Mouse (Mus musculus): ENCODE results near the gene Catsperg1. TPM values are rescaled to one million over a fixed set of nuclear protein-coding genes. Genes with fewer than 3 reads are reported as not detected.

Catsperg1 gene
- polyA plus RNA-seq (2012; rRNA removed) = 222 and 254 TPM in 2 replicates

DNA sequence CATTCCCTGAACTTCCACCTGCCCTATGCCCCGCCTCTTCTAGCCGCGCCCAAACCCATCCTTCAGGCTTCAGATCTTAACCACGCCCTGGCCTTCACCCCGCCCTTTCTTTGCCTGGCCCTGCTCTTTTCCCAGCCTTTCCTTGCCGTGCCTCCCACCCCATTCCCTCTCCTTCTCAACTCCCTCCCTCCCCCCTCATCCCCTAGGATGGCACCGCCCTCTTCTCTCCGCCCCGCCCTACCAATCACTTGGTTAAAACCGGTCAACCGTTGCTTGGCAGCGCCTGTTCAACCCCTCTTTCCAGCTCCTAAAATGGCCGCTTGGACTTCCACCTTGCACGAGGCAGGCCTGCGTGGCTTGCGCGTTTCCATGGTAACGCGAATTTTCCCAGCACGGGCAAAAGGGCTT, at the start of gene Catsperg1:
Catsperg1 (minus strand) TSS at position 361 of the 408 bp plus-strand sequence.
- no peak; the same call in 1 of the 2 replicates for TF ChIP-seq POLR2A (IDR thresholded peaks at IDR 0.05; ENCODE audit: control insufficient read depth, low read depth, low read length)
- TF ChIP-seq CTCF (IDR thresholded peaks at IDR 0.05; ENCODE audit: control insufficient read depth, insufficient read depth, insufficient replicate concordance, low read depth, low read length) = no peak
- peaks cover 17% of the 10 kb centered on the region for H3K4me1 ChIP-seq (ENCODE audit: control insufficient read depth, insufficient read depth, low read length)
- H3K36me3 ChIP-seq (ENCODE audit: control insufficient read depth, insufficient read depth, low read length) = no peaks in the 10 kb centered on the region
- H3K27ac ChIP-seq (ENCODE audit: control insufficient read depth, insufficient read depth, low read depth, low read length) = peak within 1 kb of the TSS; percentile 96
- peak within 1 kb of the TSS; percentile 93 for H3K4me3 ChIP-seq (ENCODE audit: control insufficient read depth, low read depth, low read length)
- no peaks in the 10 kb centered on the region for H3K27me3 ChIP-seq (ENCODE audit: control insufficient read depth, insufficient read depth, low read length)

DNA sequence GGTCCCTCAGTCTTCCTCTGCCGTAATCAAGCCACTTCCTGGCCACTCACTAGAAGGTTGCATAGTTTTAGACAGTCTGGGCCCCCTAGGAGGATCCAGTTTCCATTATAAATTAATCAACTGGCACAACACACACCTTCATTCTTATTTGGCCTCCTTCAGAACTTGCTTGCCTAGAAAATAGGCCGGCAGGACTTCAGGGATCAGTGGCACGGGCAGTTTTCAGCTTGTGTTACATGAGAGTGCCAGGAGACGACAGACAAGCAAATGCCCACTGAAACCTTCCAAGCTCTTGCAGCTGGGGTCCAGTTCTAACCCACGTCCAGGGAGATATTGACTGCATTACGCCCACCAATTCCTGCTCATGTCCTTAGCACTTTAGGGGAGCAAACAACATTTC, 48.3 kb upstream of the Catsperg1 start:
- Histone ChIP-seq H3K36me3 (ENCODE audit: control insufficient read depth, insufficient read depth, low read length) (peaks cover 2% of the 10 kb centered on the region; the same call in 1 of the 2 replicates), H3K27ac (ENCODE audit: control insufficient read depth, insufficient read depth, low read depth, low read length) (no peak overlapping the region), H3K27me3 (ENCODE audit: control insufficient read depth, insufficient read depth, low read length) (no peaks in the 10 kb centered on the region), H3K4me1 (ENCODE audit: control insufficient read depth, insufficient read depth, low read length) (no peaks in the 10 kb centered on the region), H3K4me3 (ENCODE audit: control insufficient read depth, low read depth, low read length) (no peak overlapping the region)
- TF ChIP-seq POLR2A (IDR thresholded peaks at IDR 0.05; ENCODE audit: control insufficient read depth, low read depth, low read length) (no peak), CTCF (IDR thresholded peaks at IDR 0.05; ENCODE audit: control insufficient read depth, insufficient read depth, insufficient replicate concordance, low read depth, low read length) (no peak)

- H3K4me3 ChIP-seq (ENCODE audit: control insufficient read depth, low read depth, low read length) = no peak overlapping the region
- no peaks in the 10 kb centered on the region for H3K27me3 ChIP-seq (ENCODE audit: control insufficient read depth, insufficient read depth, low read length)
- H3K4me1 ChIP-seq (ENCODE audit: control insufficient read depth, insufficient read depth, low read length) = no peaks in the 10 kb centered on the region
- no peak overlapping the region for H3K27ac ChIP-seq (ENCODE audit: control insufficient read depth, insufficient read depth, low read depth, low read length)
- no peak for TF ChIP-seq POLR2A (IDR thresholded peaks at IDR 0.05; ENCODE audit: control insufficient read depth, low read depth, low read length)
- TF ChIP-seq CTCF (IDR thresholded peaks at IDR 0.05; ENCODE audit: control insufficient read depth, insufficient read depth, insufficient replicate concordance, low read depth, low read length) = no peak
- peaks cover 2% of the 10 kb centered on the region; the same call in 1 of the 2 replicates for H3K36me3 ChIP-seq (ENCODE audit: control insufficient read depth, insufficient read depth, low read length)
Measured at GRCm38 (mm10) chr7:29259781-29260730, 46.2 kb upstream of the Catsperg1 start.

- Histone ChIP-seq H3K4me3 (ENCODE audit: control insufficient read depth, low read depth, low read length) (no peak overlapping the region), H3K36me3 (ENCODE audit: control insufficient read depth, insufficient read depth, low read length) (peaks cover 2% of the 10 kb centered on the region; the same call in 1 of the 2 replicates), H3K27me3 (ENCODE audit: control insufficient read depth, insufficient read depth, low read length) (no peaks in the 10 kb centered on the region), H3K4me1 (ENCODE audit: control insufficient read depth, insufficient read depth, low read length) (no peaks in the 10 kb centered on the region), H3K27ac (ENCODE audit: control insufficient read depth, insufficient read depth, low read depth, low read length) (no peak overlapping the region)
- TF ChIP-seq POLR2A (IDR thresholded peaks at IDR 0.05; ENCODE audit: control insufficient read depth, low read depth, low read length) = no peak
- no peak for TF ChIP-seq CTCF (IDR thresholded peaks at IDR 0.05; ENCODE audit: control insufficient read depth, insufficient read depth, insufficient replicate concordance, low read depth, low read length)
Measured at GRCm38 (mm10) chr7:29257368-29257767, 43.5 kb upstream of the Catsperg1 start.

DNA sequence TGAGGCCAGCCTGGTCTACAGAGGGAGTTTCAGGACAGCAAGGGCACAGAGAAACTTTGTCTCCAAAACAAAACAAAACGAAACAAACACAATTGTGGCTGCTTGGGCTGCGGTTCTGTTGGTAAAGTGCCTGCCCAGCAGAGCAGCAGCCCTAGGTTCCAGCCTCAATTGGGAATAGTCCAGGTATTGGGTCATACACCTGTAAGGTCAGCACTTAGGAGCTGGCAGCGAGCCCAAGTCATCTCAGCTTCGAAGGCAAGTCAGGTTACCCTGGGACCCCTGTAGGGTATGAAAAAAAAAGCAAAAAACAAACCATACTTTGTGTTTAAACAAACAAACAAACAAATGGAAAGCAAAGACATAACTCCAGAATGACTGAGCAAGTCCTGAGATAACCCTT, 42.0 kb upstream of the Catsperg1 start:
- TF ChIP-seq CTCF (IDR thresholded peaks at IDR 0.05; ENCODE audit: control insufficient read depth, insufficient read depth, insufficient replicate concordance, low read depth, low read length) (no peak), POLR2A (IDR thresholded peaks at IDR 0.05; ENCODE audit: control insufficient read depth, low read depth, low read length) (no peak)
- peaks cover 2% of the 10 kb centered on the region; the same call in 1 of the 2 replicates for H3K36me3 ChIP-seq (ENCODE audit: control insufficient read depth, insufficient read depth, low read length)
- H3K27ac ChIP-seq (ENCODE audit: control insufficient read depth, insufficient read depth, low read depth, low read length) = no peak overlapping the region
- H3K27me3 ChIP-seq (ENCODE audit: control insufficient read depth, insufficient read depth, low read length) = no peaks in the 10 kb centered on the region
- H3K4me1 ChIP-seq (ENCODE audit: control insufficient read depth, insufficient read depth, low read length) = no peaks in the 10 kb centered on the region
- H3K4me3 ChIP-seq (ENCODE audit: control insufficient read depth, low read depth, low read length) = no peak overlapping the region

- no peak for TF ChIP-seq POLR2A (IDR thresholded peaks at IDR 0.05; ENCODE audit: control insufficient read depth, low read depth, low read length)
- TF ChIP-seq CTCF (IDR thresholded peaks at IDR 0.05; ENCODE audit: control insufficient read depth, insufficient read depth, insufficient replicate concordance, low read depth, low read length) = no peak
- Histone ChIP-seq H3K4me1 (ENCODE audit: control insufficient read depth, insufficient read depth, low read length) (no peaks in the 10 kb centered on the region; the same call in 1 of the 2 replicates), H3K4me3 (ENCODE audit: control insufficient read depth, low read depth, low read length) (no peak overlapping the region), H3K36me3 (ENCODE audit: control insufficient read depth, insufficient read depth, low read length) (peaks cover 2% of the 10 kb centered on the region; the same call in 1 of the 2 replicates), H3K27ac (ENCODE audit: control insufficient read depth, insufficient read depth, low read depth, low read length) (no peak overlapping the region), H3K27me3 (ENCODE audit: control insufficient read depth, insufficient read depth, low read length) (no peaks in the 10 kb centered on the region)
Measured at GRCm38 (mm10) chr7:29253842-29254241, 40.0 kb upstream of the Catsperg1 start.

DNA sequence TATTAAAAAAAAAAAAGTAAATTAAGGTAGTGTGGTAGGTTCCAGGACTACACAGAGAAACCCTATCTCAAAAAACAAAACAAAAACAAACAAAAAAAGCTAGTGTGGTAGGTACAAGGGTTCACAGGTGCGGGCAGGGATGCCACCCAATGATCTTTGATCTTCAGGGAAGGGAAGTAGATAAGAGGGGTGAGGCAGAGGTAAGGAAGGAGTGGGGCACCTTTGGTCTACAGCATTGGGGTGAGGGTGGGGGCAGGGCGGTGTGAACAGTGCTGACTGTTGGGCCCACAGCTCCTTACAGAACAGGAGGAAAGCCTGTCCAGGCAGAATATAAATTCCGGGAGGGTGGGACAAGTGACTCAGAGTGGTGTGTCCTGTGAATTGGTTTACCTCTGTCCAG, 37.3 kb upstream of the Catsperg1 start:
- Histone ChIP-seq H3K4me3 (ENCODE audit: control insufficient read depth, low read depth, low read length) (no peak overlapping the region), H3K36me3 (ENCODE audit: control insufficient read depth, insufficient read depth, low read length) (no peaks in the 10 kb centered on the region), H3K27me3 (ENCODE audit: control insufficient read depth, insufficient read depth, low read length) (no peaks in the 10 kb centered on the region), H3K4me1 (ENCODE audit: control insufficient read depth, insufficient read depth, low read length) (peaks cover 16% of the 10 kb centered on the region), H3K27ac (ENCODE audit: control insufficient read depth, insufficient read depth, low read depth, low read length) (no peak overlapping the region)
- no peak for TF ChIP-seq CTCF (IDR thresholded peaks at IDR 0.05; ENCODE audit: control insufficient read depth, insufficient read depth, insufficient replicate concordance, low read depth, low read length)
